Mouse (Mus musculus) forebrain, postnatal 0 days (tissue): ENCODE measurements around the gene Map3k5. TPM values are rescaled to one million over a fixed set of nuclear protein-coding genes. Genes with fewer than 3 reads are reported as not detected.

Experiments used
- ATAC-seq: fragments of 200-750 bp; cut with Nextera tagmentation; 2 replicates; pipeline ENCODE4 v1.8.0; 2017; ENCODE audit warnings: mild to moderate bottlenecking, moderate library complexity
- DNase-seq: peaks from one replicate; pipeline ENCODE4 v3.0.0-alpha.2; 2015
- H3K27ac ChIP-seq: fragments of 300-500 bp; sonication (generic); 2 replicates; pipeline ENCODE4 v1.5.1; 2014; ENCODE audit warnings: low read depth, mild to moderate bottlenecking, antibody characterized with exemption, low read length, moderate library complexity, mixed read lengths
- H3K27me3 ChIP-seq: fragments of 300-500 bp; sonication (generic); 2 replicates; pipeline ENCODE4 v1.6.1; 2014; ENCODE audit warnings: mild to moderate bottlenecking, low read length, mixed read lengths; ENCODE audit not compliant: insufficient read depth
- H3K36me3 ChIP-seq: fragments of 300-500 bp; sonication (generic); 2 replicates; pipeline ENCODE4 v1.6.1; 2014; ENCODE audit warnings: mild to moderate bottlenecking, moderate library complexity; ENCODE audit not compliant: insufficient read depth
- H3K4me1 ChIP-seq: fragments of 300-500 bp; sonication (generic); 2 replicates; pipeline ENCODE4 v1.6.1; 2014; ENCODE audit warnings: antibody characterized with exemption; ENCODE audit not compliant: insufficient read depth
- H3K4me2 ChIP-seq: fragments of 300-500 bp; sonication (generic); 2 replicates; pipeline ENCODE4 v1.6.1; 2014; ENCODE audit warnings: low read depth, mild to moderate bottlenecking, moderate library complexity
- H3K4me3 ChIP-seq: fragments of 300-500 bp; sonication (generic); 2 replicates; pipeline ENCODE4 v1.5.1; 2014; ENCODE audit warnings: low read depth, low read length, mixed read lengths
- H3K9ac ChIP-seq: fragments of 300-500 bp; sonication (generic); 2 replicates; pipeline ENCODE4 v1.6.1; 2014; ENCODE audit warnings: mild to moderate bottlenecking
- H3K9me3 ChIP-seq: fragments of 300-500 bp; sonication (generic); 2 replicates; pipeline ENCODE4 v1.6.1; 2016; ENCODE audit warnings: low read length
- CTCF ChIP-seq: sonication (generic); IDR thresholded peaks from 2 replicates; pipeline ENCODE4 v1.5.1; 2016; ENCODE audit warnings: antibody characterized with exemption, control low read depth, low read depth
- WGBS: fragments of 180-500 bp; shearing (Covaris S2); extraction: QIAGEN DNeasy Blood & Tissue Kit; methylation state at CpG from one replicate; pipeline ENCODE4 v1.1.7; 2014; 5-methylcytosine and 5-hydroxymethylcytosine counted together
- polyA plus RNA-seq: library from polyadenylated mRNA; unstranded; fragments of >200 nt; fragmentation: Nextera tagmentation; extraction: Ambion mirVana; gene quantifications from 2 replicates; pipeline ENCODE4 v1.2.1, GENCODE M21; 2015
- total RNA-seq: library from RNA; depleted of rRNA; stranded (reverse); fragments of >200 nt; gene quantifications from 2 replicates; pipeline ENCODE4 v1.2.3, GENCODE M21; 2014

Map3k5 gene
- total and polyA plus RNA-seq, 2 experiments from 2014 or later: 1.3 to 5.8 TPM

DNA sequence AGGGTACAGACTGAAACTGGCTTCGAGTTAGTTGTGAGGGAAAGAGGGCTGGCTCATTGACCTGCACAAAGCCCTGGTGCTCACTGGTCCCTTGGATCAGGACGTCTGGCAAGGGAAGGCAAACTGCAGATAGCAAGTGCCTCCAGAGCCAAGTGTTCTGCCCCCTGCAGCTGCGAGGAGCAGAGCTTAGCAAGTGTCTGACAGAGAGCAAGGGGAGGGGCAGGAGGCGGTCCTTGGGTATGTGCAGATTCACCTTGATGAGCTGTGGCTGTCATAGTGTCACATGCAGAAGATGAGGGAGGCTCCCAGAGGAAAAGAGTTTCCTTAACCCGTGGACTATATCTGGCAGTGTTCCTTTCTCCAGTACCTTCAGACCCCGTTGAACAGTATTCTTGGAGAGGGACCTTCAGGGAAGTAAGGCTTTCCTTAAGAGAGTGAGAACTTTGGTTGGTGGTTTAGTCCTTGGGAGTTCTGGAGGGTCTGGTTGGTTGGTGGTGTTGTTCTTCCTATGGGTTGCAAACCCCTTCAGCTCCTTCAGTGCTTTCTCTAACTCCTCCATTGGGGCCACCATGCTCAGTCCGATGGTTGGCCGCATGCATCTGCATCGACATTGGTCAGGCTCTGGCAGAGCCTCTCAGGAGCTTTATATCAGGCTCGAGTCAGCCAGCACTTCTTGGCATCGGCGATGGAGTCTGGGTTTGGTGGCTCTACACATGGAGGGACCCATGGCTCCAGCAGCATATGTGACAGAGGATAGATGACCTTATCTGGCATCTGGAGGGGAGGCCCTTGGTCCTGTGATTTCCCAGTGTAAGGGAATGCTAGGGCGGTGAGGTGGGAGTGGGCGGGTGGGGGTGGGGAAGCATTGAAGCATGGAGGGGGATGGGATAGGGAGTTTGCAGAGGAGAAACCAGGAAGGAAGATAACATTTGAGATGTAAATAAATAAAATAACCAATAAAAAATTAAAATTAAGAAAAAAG is 60.5 kb downstream of the Map3k5 start:
- DNase-seq (no peak), ATAC-seq (no peak)
- TF ChIP-seq CTCF: no peak
- no peak overlapping the region for H3K27ac ChIP-seq
- no peak overlapping the region for H3K4me3 ChIP-seq
- WGBS: 74% methylated on average over 14 of the region's 14 CpGs
- H3K27me3 ChIP-seq: no peaks in the 10 kb centered on the region
- no peaks in the 10 kb centered on the region for H3K4me1 ChIP-seq
- H3K36me3 ChIP-seq: no peaks in the 10 kb centered on the region
- H3K9me3 ChIP-seq: no peaks in the 10 kb centered on the region
- no peak overlapping the region for H3K4me2 ChIP-seq
- H3K9ac ChIP-seq: no peak overlapping the region

GRCm38 (mm10) chr10:19996151-19996550 is 61.9 kb downstream of the Map3k5 start:
- no peak for ATAC-seq
- no peak overlapping the region for H3K27ac ChIP-seq
- no peak for TF ChIP-seq CTCF
- H3K36me3 ChIP-seq: no peaks in the 10 kb centered on the region
- no peak overlapping the region for H3K4me3 ChIP-seq
- no peaks in the 10 kb centered on the region for H3K4me1 ChIP-seq
- no peak overlapping the region for H3K4me2 ChIP-seq
- 81% methylated on average over 3 of the region's 3 CpGs for WGBS
- H3K27me3 ChIP-seq: no peaks in the 10 kb centered on the region
- H3K9me3 ChIP-seq: no peaks in the 10 kb centered on the region
- no peak overlapping the region for H3K9ac ChIP-seq
- no peak for DNase-seq

GRCm38 (mm10) chr10:19999703-20000407 is 65.6 kb downstream of the Map3k5 start:
- TF ChIP-seq CTCF: no peak
- no peaks in the 10 kb centered on the region for H3K9me3 ChIP-seq
- no peaks in the 10 kb centered on the region for H3K27me3 ChIP-seq
- no peak overlapping the region for H3K27ac ChIP-seq
- H3K36me3 ChIP-seq: no peaks in the 10 kb centered on the region
- DNase-seq (no peak), ATAC-seq (no peak)
- no peaks in the 10 kb centered on the region for H3K4me1 ChIP-seq
- WGBS: 71% methylated on average over 4 of the region's 4 CpGs
- no peak overlapping the region for H3K4me2 ChIP-seq
- H3K9ac ChIP-seq: no peak overlapping the region
- H3K4me3 ChIP-seq: no peak overlapping the region

- DNase-seq: no peak
- TF ChIP-seq CTCF: no peak
- Histone ChIP-seq H3K4me3 (no peak overlapping the region), H3K9me3 (no peaks in the 10 kb centered on the region), H3K27me3 (no peaks in the 10 kb centered on the region), H3K27ac (no peak overlapping the region), H3K4me2 (no peak overlapping the region), H3K9ac (no peak overlapping the region), H3K36me3 (no peaks in the 10 kb centered on the region), H3K4me1 (no peaks in the 10 kb centered on the region)
- no peak for ATAC-seq
- WGBS: 75% methylated on average over 8 of the region's 8 CpGs
Observed at GRCm38 (mm10) chr10:20000408-20000770, 66.1 kb downstream of the Map3k5 start.

DNA sequence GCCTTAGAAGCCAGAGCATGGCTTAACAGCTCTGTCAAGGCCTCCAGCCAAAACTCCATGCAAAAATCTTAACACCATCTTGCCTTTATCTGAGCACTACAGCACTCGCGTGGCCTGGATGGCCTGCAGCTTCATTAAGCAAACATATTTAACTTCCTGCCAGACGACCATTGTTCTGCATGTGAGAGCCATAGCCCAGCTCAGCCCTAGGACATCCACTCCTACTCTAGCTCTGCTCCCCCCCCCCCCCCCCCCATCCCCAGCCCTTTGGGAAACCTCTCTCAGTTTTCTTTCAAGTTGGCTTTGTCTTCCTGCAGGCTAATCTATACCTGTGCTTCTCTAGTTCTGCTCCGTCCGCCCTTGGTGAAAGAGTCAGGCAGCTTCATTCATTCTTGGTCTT is 67.7 kb downstream of the Map3k5 start:
- H3K27me3 ChIP-seq: no peaks in the 10 kb centered on the region
- 18% methylated on average over 5 of the region's 5 CpGs for WGBS

DNA sequence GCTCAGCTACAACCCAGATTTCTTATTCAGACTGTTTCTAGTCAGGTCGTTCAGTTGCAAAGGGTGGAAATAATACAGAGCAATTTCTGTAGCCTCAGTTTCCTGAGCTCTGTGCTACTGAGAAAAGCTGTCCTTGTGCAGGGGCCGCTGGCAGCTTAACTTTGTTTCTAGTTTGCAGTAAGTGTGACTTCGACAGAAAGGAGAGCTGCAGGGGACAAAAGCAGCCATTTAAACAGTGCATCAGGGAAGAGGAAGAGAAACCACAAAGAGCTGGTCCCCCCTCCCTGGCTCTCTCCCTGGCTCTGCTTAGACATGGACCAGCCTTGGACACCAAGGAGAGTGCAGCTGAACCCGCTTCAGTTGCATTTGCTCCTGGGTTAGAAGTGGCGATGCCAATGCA is 68.7 kb downstream of the Map3k5 start:
- no peak overlapping the region for H3K27ac ChIP-seq
- H3K4me2 ChIP-seq: no peak overlapping the region
- no peak for TF ChIP-seq CTCF
- H3K9me3 ChIP-seq: no peaks in the 10 kb centered on the region
- ATAC-seq (no peak), DNase-seq (no peak)
- H3K9ac ChIP-seq: no peak overlapping the region
- H3K4me1 ChIP-seq: peaks cover 8% of the 10 kb centered on the region; the same call in 1 of the 2 replicates
- WGBS: 27% methylated on average over 5 of the region's 5 CpGs
- no peaks in the 10 kb centered on the region for H3K36me3 ChIP-seq
- no peaks in the 10 kb centered on the region for H3K27me3 ChIP-seq
- H3K4me3 ChIP-seq: no peak overlapping the region

More for the DNA sequence above, 67.7 kb downstream of the Map3k5 start:
- no peak for DNase-seq
- Histone ChIP-seq H3K36me3 (no peaks in the 10 kb centered on the region), H3K4me2 (no peak overlapping the region), H3K4me1 (peaks cover 8% of the 10 kb centered on the region; the same call in 1 of the 2 replicates), H3K9me3 (no peaks in the 10 kb centered on the region), H3K27ac (no peak overlapping the region), H3K9ac (no peak overlapping the region), H3K4me3 (no peak overlapping the region)
- no peak for TF ChIP-seq CTCF
- ATAC-seq: no peak

DNA sequence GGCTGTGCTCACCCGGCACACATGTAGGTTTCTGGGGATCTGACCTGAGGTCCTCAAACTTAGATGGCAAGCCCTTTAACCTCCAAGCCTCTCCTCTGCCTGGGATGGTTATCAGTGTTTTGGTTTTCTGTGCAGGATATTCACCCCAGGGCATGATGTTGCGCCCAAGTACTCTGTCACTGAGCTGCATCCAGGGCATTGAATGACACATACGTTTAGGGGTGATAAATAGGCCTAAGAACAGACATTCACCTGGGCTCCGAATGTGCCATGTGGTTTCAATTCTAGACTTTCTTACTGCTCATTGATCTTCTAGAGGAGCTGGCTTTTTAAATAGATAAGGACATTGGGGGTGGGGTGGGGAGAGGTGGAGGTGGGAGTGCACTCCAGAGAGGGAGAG is 70.5 kb downstream of the Map3k5 start:
- Histone ChIP-seq H3K9me3 (no peaks in the 10 kb centered on the region), H3K27me3 (no peaks in the 10 kb centered on the region), H3K4me1 (peaks cover 8% of the 10 kb centered on the region; the same call in 1 of the 2 replicates), H3K4me3 (no peak overlapping the region), H3K36me3 (no peaks in the 10 kb centered on the region), H3K4me2 (no peak overlapping the region), H3K27ac (no peak overlapping the region), H3K9ac (no peak overlapping the region)
- DNase-seq: no peak
- no peak for TF ChIP-seq CTCF
- 91% methylated on average over 4 of the region's 4 CpGs for whole genome bisulfite sequencing
- no peak for ATAC-seq
